Mouse (Mus musculus): ENCODE data around the gene Nt5e. TPM values are rescaled to one million over a fixed set of nuclear protein-coding genes. Genes with fewer than 3 reads are reported as not detected.
"Not testable (repeated sequence)": the region's sequence is repeated elsewhere in the genome, so short reads cannot be mapped to it uniquely, and the experiment has no call there.

Nt5e gene
- total RNA-seq (2021) = 10 to 100 TPM; 13.0 to 14.1 TPM

- intact Hi-C loops (cut with DNase I) = loop anchor here (2.0 to 5.0 kb wide), 3 partner anchors 36 to 85 kb away; no protein-coding TSS in a partner anchor
- peak; percentile 74 to 77 for DNase-seq
Measured at GRCm38 (mm10) chr9:88326930-88327901, at the start of gene Nt5e. TSS of gene Nt5e (plus strand) at chr9:88327197.

- DNase-seq = no peak
- intact Hi-C loops (cut with DNase I) = loop anchor here (5.0 kb wide), 1 partner anchor 50 kb away; the partner anchor contains the start of gene Nt5e
Measured at GRCm38 (mm10) chr9:88277588-88277987, 49.4 kb upstream of the Nt5e start.

DNA sequence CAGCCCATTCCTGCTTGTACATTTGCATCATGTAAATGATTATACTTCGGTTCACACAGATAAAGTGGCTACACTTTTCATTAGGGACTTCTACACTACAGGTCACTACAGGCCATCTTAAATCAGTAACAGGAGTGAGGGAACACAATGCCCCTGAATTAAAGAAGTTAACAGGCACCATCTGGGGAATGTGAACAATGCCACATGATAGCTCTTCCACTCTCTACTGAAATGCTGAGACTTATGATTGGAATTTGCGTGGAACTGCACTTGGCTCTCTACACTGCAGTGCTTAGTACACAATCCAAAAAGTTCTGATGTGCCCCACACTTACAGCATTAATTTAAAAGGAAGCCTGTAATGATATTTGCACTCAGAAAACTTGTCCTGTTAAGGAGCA, 47.3 kb upstream of the Nt5e start:
- no peak for DNase-seq
- intact Hi-C loops (cut with DNase I) = loop anchor here (5.0 kb wide), 1 partner anchor 48 kb away; the partner anchor contains the start of gene Nt5e

- no peak for DNase-seq
- intact Hi-C loops (cut with DNase I) = no loop called here
Measured at GRCm38 (mm10) chr9:88289568-88290168, 37.3 kb upstream of the Nt5e start.

DNA sequence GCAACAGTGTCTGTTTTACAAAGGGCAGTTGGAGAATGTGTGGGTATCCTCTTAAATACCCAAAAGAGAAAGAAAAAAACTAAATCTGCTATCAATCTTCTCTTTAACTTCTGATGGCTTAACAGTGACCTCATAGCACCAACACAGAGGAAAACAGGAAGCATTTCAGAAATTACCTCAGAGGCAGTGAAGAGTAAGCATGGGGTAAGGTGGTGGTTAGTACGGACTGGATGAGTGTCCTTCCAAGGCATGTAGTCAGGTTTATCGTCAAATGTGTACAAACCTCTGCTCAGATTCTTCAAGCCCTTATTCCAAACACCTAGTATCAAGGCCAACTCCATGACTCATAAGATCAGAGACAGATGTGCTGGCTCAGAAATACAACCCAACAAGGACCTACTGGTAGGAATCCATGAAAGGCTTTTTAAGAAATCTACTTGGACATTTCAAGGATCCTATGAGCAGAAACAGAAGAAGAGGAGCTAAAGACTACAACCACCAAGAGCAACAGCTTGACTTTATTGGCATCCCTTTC, 34.1 kb upstream of the Nt5e start:
- no peak for DNase-seq
- intact Hi-C loops (cut with DNase I) = no loop called here

DNA sequence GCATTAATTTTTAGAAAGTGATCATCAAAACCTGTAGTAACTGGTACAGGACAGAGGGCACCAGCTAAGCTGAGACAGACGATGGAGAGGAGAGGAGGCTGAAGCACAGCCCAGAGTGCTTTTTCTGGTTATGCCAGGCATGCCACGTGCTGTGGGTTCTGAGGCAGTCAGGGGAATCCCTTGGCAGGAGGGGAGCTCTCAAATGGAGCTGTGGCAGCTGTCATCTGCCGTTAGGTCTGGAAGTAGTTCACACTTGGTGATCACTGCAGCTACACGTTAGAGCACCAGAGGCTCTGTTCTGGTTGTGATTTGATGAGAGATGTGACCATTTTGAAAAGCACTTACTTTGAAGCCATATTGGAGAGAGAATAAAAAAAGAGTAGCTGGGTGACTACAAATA, 31.2 kb upstream of the Nt5e start:
- DNase-seq = peak in 1 of 2 experiments; percentile 19
- intact Hi-C loops (cut with DNase I) = no loop called here

- intact Hi-C loops (cut with DNase I) = no loop called here
- DNase-seq = no peak
Measured at GRCm38 (mm10) chr9:88296321-88296720, 30.7 kb upstream of the Nt5e start.

DNA sequence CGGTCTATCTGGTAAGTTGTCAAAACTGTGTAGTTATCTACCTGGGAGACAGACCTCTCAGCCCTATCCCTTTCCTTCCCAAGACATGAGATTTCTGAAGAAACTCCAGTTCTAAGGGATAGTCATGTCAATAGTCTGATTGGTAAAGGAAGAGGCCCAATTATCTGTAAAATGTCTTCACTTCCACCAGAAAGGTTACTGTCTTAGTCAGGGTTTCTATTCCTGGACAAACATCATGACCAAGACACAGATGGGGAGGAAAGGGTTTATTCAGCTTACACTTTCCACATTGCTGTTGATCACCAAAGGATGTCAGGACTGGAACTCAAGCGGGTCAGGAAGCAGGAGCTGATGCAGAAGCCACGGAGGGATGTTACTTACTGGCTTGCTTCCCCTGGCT, 29.8 kb upstream of the Nt5e start:
- not testable (repeated sequence) for DNase-seq

DNA sequence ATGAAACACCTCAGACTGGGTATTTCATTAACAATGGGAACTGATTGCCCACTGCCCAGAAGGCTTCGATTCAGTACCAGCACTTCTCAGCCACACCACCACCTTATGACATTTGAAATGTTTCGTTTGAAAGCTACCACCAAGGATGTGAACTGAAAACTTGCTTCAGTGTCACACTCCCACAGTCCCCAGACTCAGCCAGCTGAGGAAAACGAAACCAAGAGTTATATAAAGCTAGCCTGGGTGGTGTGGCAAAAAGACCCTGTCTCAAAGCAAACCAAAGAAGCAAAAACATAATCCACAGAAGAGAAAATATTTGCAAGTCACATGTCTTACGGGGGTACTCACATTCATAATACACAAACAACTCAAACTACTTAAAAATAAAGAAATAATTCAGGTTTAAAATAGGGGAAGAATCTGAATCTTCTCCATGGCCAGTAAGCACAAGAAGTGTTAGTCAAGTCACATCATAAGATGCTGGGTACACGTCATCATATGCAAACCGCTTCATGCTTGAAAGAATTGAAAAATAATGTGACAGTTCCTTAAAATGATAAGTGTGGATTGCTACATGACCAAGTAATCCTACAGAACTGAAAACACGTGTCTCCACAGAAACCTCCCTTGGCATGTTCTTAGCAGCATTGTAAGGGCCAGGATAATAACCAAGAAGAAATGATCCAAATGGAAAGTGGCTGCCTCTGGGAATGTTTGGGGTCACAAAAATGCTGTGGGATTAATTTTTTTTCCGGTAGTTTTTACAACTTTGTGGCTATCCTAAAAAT, 28.9 kb upstream of the Nt5e start:
- intact Hi-C loops (cut with DNase I) = no loop called here
- DNase-seq = no peak

More for the DNA sequence above, 29.8 kb upstream of the Nt5e start:
- intact Hi-C loops (cut with DNase I) = not testable (repeated sequence)

DNA sequence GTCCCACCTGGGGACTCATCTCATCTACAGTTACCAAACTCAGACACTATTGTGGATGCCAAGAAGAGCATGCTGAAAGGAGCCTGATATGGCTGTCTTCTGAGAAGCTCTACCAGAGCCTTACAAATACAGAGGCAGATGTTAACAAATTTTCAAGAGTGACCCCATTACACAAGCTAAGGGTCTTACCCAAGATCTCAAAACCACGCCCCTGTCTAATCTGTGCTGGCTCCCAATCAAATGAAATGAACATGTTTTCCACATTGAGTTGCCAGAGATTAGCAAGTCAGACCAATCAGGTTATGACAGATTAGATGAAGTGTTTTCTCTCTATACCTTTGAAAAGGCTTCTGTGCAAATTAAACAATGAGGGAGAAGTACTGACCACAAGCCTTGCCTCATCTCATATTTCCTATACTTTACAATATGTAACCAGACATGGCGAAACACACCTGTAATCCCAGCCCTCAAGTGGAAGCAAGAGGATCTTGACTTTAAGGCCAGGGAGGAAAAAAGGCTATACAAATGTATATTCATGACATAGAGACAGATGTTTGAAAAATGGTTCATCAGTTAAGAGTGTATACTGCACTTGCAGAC, 19.9 kb upstream of the Nt5e start:
- no peak for DNase-seq
- intact Hi-C loops (cut with DNase I) = no loop called here

- no peak for DNase-seq
- intact Hi-C loops (cut with DNase I) = no loop called here
Measured at GRCm38 (mm10) chr9:88309127-88309526, 17.9 kb upstream of the Nt5e start.

DNA sequence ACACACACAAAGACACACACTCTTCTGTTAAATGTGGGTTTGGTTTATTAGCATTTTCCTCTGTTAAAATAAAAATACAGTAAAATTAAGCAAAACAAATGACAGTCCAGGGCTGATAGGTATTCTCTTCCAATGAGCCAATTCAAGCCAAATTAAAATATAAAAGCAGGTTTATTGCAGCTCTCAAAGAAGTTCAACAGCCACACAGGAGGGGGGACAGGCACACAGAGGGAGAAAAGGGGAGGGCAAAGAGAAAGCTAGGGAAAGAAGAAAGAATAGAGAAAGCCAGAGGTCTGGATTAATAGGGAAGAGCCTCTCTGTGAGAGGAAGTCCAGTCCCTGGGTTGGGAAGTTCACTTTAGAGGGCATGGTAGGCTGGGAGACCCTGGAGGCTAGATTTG, 7.8 kb upstream of the Nt5e start:
- no peak for DNase-seq
- intact Hi-C loops (cut with DNase I) = no loop called here

- no peak for DNase-seq
- intact Hi-C loops (cut with DNase I) = loop anchor here (5.0 kb wide), 2 partner anchors 47 to 82 kb away; no protein-coding TSS in a partner anchor
Measured at GRCm38 (mm10) chr9:88324616-88325015, 2.4 kb upstream of the Nt5e start.

- intact Hi-C loops (cut with DNase I) = loop anchor here (5.0 kb wide), 2 partner anchors 51 to 86 kb away; no protein-coding TSS in a partner anchor
- DNase-seq = no peak
Measured at GRCm38 (mm10) chr9:88328666-88329065, 1.7 kb downstream of the Nt5e start.

DNA sequence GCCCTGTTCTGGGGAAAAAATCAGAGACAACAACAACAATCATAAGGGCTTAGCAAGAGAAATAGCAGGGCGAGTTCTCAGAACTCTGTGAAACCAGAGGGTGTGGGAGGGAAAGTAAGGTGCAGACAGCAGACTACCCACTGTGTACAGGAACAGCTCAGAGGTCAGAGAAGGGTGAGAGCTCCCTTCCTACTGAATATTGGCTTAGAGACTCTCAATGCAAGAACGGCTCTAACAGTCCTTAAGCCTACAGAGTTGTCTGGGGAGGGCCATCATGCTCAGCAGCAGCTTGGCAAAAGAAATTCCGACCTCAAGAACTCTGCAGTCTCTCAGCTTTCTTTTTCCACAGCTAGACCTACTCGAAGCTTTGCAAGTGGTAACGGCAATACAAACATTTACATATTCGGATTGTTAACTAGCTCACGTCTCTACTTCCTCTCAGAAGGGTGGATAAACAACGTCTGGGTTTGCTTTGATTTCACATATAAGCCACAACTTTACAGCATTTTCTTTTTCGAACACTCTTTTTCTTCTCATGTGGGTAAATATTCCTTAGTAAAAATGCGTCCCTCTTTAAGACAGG, 2.3 kb downstream of the Nt5e start:
- no peak for DNase-seq
- intact Hi-C loops (cut with DNase I) = loop anchor here (5.0 kb wide), 2 partner anchors 52 to 87 kb away; no protein-coding TSS in a partner anchor

DNA sequence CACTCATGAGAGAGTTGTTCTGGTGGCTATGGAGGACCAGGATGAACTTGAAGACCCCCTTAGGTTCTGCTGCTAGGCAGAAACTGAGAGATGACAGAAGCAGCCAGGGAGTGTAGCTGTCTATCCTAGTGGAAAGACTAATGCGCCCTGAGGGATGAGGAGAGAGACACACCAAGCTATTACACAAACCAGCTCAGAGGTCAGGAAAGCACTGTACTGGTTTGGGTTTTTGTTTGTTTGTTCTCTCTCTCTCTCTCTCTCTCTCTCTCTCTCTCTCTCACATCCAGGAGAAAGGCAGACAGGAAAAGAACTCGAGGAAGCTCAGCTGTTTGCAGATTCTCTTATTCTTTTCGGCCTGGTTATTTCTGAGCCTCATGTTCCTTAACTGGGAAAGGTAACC, 3.3 kb downstream of the Nt5e start:
- no peak for DNase-seq
- intact Hi-C loops (cut with DNase I) = no loop called here

- intact Hi-C loops (cut with DNase I) = no loop called here
- DNase-seq = no peak
Measured at GRCm38 (mm10) chr9:88332447-88332846, 5.5 kb downstream of the Nt5e start.

GRCm38 (mm10) chr9:88335839-88336238, 8.8 kb downstream of the Nt5e start:
- DNase-seq = no peak
- intact Hi-C loops (cut with DNase I) = no loop called here

GRCm38 (mm10) chr9:88340819-88341218, 13.8 kb downstream of the Nt5e start:
- DNase-seq = no peak
- intact Hi-C loops (cut with DNase I) = no loop called here

- intact Hi-C loops (cut with DNase I) = no loop called here
- no peak for DNase-seq
Measured at GRCm38 (mm10) chr9:88342241-88342640, 15.2 kb downstream of the Nt5e start.
